Mouse (Mus musculus) CD8-positive naive resting alpha-beta T cell, adult 2 months (primary cell): ENCODE results near the gene Neurl2.
"Not testable (repeated sequence)": the region's sequence is repeated elsewhere in the genome, so short reads cannot be mapped to it uniquely, and the experiment has no call there.

Experiments
- DNase-seq, 2 experiments: peaks; one replicate each; pipeline ENCODE4 v3.0.0; 2022; ENCODE audit warnings: low read depth in 2 of 2, low spot score in 2 of 2

Gene Neurl2

DNA sequence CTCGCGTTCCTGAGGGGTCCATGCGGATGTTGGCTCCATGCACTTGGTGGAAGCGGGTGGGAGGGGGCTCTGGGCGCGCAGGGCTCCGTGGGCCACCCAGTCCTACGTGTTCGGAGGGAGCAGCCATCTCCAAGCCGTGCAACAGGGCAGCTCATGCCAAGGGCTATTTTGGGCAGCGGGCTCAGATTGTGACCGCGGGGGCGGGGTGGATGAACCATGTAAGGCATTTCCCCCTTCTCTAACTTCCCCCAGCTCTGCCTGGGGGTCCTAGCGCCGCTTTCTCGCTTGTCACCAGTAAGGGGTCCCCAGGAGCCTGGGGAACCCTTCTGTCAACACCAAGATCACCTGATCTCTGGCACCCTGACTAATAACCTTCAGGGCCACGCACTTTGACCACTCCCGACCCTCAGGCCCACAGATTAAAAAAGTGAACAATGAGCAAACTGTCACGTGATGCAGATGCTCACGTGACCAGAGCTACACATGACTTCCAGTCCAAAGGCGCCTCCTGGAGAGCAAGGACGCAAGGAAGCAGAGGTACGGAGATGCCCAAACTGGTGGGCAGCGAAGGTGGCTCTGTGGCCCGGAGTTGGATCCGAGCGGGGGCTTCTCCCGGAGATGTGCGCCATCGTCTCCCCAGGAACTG is at the start of gene Neurl2:
TSS of gene Neurl2 (minus strand) at position 143 of the 646 bp plus-strand sequence.
- peak; percentile 81 to 85 for DNase-seq

DNA sequence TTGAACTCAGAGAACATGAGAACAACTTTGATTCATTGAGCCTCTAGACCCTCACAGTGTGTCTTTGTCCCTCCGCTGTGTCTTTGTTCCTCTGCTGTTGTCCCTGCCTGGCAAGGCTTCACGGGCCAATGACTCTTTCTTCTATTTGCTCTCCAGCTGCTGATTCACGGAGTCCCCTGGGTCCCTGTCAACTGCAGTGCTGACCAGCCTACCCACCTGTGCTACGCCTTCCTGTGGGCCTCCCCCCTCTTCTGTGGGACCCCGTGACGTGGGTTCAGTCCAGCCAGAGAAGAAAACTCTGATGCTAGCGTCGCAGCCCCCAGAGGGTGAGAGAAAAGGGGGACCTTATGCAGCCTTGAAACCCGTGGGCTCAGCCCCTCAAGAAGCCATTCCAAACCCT is 49.4 kb upstream of the Neurl2 start:
- no peak for DNase-seq

DNA sequence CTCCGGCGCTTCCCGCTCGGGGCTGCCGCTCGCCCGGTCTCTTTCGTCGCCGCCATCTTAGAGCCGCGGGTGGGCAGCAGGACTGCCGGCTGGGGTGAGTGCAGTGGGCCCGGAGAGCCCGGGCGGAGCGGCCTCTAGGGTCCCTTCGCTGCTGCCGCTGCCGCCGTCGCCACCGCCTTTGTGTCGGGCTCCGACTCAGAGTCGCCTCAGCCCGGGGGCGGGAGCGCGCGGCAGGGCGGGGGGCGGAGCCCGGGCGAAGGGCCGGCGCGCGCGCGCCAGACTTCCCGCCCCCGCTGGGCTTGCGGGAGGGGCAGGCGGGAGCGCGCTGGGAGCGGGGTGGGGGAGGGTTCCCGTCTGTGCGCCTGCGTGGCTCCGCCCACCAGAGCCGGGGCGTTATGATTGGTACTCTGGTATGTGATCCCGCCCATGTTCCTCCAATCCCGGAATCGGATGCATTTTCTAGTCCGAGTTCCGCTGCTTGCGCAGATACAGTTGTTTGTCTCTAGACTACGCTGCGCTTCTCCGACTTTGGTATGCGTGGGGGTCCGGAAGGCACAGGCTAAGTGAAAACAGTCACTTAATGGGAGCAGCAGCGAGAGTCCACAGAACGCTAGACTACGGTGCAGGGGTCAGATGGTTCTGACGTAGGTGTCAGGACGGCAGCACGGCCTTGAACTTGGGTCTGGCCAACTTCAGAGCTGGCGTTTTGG is 46.5 kb upstream of the Neurl2 start:
- peak; percentile 94 for DNase-seq

DNA sequence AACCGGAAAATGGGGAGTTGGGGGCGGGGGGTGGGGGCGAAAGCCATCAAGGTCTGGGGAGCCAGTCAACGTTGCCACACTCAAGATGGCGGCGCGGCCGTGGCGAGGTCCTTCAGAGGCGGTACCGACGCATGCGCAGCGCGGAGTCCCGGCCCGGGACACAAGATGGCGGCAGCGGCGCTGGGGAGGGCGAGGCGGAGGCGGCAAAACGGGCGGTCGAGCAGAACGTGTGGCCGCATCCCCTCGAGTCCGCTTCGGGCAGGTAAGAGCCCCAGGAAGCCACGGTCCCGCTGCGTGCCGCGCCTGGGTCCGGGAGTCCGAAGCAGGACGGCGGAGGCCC is 45.9 kb upstream of the Neurl2 start, which contains the start of gene Pcif1:
TSS of gene Pcif1 (plus strand) at position 77 of the 340 bp plus-strand sequence.
- DNase-seq: peak; percentile 91 to 95

DNA sequence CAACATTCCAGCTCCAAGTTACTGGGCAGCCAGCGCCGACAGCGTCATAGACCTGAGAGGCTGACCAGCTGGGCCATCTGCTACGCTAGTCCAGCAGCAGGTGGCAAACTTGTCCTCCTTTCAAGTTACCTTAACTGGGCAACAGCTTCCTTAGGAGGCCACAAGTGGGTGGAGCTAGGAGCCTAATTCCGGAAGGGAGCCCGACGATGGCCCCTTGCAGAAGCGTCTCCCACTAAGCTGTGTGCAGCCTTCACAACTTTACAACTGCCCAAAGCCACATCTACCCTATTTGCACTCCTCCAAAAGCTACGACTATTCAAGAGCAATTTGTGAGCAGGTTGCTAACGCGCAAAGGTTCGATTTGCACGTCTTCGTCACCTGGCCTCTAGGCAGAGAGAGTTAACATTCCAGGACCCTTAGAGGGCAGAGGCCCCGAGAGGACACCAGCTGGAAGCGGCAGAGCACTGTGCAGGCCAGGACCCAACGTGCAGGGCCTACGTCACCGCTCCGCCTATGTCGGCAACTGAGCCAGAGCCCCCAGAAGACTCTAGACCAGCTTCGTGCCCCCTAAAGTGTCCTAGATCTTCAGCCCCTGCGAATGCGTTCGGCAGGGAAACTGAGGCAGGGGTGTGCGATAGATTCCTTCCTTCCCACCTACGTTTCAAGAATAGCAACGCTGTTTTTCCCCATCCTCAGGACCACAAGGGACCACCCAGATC is 45.4 kb upstream of the Neurl2 start:
- DNase-seq: peak; percentile 29 to 36

DNA sequence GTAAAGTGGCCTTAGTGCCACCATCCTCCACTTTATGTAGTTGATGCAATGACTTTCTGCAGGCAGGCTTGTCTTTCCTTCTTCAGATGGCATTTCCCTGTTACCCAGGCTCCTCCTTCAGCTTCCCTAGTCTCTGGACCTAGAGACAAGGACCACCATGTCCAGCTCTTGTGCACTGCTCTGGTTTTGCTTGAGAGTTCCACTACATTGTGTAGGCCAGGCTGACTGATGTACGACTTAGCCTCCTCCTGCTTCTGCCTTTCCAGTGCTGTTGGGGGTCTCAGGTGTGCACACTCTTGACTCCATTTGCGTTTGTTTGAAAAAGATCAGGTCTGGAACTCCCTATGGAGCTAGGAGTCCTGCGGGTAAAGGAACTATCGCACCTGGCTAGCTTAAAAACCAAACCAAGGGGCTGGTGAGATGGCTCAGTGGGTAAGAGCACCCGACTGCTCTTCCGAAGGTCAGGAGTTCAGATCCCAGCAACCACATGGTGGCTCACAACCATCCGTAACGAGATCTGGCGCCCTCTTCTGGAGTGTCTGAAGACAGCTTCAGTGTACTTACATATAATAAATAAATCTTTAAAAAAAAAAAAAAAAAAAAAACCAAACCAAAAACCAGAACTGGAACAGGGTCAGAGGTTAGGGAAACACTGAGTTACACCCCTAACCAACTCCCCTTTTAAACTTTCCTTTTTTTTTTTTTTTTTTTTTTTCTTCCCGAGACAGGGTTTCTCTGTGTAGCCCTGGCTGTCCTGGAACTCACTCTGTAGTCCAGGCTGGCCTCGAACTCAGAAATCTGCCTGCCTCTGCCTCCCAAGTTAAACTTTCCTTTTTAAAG is 44.3 kb upstream of the Neurl2 start:
- not testable (repeated sequence) for DNase-seq

DNA sequence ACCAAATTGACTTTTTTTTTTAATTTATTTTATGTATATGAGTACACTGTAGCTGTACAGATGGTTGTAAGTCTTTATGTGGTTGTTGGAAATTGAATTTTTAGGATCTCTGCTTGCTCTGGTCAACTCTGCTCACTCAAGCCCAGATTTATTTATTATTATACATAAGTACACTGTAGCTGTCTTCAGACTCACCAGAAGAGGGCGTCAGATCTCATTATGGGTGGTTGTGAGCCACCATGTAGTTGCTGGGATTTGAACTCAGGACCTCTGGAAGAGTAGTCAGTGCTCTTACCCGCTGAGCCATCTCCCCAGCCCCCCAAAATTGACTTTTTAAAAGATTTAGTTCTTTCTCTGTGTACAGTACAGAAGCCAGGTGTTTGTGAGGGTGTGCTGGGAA is 42.4 kb upstream of the Neurl2 start:
- DNase-seq: not testable (repeated sequence)

DNA sequence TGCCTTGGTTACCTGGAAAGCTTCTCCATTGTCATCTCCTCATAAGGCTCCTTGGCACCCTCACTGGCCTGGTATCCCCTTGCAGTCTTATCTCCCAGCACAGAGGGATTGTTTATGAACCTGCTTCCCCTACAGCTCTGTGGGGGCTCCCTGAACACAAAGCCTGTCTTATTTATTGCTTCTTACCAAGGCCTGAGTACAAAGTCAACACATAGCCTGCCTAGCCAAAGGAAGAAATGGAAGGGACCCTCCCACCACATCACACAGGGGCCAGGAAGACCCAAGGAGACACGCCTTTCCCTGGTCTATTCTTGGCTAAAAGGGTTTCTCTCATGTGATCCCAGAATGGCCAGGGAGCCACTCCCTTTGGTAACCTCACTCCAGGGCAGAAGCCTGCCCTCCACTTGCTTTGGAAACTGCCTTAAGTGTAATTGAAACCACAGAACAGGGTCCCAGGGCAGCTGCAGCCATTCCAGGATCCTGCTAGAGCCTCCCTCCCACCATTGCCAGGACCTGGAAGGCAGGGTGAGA is 41.0 kb upstream of the Neurl2 start:
- DNase-seq: no peak

DNA sequence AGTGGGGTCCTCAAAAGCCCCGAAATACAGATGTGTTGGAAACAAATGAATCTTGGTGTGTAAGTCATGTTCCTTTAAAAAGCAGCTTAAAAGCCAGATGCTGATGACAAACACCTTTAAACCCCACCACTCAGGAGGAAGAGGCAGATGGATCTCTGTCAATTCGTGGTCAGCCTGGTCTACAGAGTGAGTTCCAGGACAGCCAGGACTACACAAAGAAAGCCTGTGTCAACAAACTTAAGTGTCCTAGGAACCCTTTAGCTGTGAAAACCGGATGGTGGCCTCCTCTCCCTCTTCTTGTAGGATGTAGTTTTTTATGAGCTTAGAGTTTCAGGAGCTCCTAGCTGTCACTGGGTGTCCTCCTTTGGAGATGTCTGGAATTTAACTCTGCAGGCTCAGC is 40.4 kb upstream of the Neurl2 start:
- DNase-seq: no peak

DNA sequence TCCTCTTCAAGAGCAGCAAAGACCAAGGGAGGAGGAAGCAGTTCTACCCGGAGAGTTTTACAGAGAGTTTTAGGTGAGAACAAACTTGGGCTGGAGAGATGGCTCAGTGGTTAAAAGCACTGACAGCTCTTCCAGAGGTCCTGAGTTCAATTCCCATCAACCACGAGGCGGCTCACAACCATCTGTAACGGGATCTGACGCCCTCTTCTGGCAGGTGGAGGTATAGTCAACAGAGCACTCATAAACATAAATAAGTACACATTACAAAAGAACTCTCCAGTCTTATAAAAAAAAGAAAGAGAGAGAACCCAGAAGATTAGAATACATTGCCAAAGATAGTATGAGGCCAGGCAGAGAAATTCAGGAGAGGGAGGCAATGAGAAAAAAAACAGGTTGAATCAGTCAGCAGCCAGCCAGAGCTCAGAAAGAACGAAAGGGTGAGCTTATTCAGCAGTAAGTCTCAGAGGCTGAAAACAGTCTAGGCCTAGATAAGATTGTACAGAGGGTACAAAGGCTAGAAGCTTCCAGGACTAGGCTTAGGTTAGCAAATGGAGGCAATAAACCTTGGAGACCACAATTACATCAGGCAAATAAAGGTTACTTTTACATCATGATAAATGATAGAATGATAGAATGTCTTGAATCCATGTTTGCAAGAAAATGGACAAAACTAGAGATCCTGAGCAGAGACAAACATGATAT is 38.5 kb upstream of the Neurl2 start:
- no peak for DNase-seq

DNA sequence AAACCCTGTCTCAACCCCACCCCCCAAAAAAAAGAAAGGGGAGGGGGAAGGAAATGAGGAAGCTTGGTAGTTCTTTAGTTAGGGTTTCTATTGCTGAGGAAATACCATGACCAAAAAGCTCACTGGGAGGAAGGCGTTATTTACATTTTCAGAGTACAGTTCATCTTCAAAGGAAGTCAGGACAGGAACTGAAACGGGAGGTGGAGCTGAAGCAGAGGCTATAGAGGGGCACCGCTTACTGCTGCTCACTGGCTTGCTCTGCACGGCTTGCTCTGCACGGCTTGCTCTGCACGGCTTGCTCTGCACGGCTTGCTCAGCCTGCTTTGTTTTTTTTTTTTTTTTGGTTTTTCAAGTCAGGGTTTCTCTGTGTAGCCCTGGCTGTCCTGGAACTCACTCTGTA is 35.2 kb upstream of the Neurl2 start:
- no peak for DNase-seq

DNA sequence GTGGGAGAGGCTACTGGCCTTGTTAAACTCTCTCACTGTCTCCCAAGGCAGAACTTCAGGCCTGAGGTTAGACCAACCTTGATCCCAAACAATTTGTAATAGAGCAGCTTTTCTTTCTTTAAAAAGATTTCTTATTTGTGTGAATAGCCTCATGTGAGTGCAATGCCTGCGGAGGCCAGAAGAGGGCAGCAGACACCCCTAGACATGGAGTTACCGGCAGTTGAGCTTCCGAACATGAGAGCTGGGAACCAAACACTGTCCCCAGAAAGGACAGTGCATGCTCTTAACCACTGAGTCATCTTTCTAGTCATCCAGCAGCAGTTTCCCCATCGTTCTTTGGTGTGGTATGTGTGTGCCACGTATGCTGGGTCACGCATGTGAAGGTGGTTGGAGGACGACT is 34.3 kb upstream of the Neurl2 start:
- DNase-seq: no peak

DNA sequence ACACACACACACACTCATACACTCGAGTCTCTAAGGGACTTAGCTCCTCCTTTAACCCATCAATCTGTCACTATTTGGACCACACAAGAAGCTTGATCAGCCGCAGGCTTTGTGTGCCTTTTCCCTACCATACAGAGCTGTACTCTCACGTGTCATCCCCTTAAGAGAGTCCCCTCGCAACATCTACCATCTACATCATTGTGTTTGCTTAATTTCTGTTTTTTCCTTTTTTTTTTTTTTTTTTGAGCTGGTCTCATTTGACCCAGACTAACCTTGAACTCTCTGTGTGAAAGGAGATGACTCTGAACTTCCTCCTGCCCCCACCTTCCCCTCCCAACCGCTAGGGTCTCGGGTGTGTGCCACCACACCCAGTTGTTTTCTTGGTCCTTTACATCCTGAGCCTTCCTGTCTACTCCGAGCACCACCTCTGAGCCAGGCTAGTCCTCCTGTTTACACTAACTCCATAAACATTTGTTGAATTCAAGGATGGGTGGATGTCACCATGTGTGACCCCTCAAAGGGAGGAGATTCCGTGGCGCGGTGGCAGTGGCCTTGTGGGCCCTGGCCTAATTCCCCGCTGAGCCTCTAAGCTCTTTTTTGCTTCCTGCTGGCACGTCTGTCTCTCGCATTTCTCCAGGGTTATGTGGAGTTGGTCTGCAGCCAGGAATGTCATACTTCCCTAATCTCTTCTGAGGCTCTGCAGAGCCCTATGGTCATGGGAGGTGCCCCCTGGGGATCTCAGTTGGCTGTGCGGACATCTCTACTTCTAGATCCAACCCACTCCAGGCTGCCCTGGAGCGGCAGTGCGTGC is 33.7 kb upstream of the Neurl2 start:
- peak; percentile 21 to 44 for DNase-seq

DNA sequence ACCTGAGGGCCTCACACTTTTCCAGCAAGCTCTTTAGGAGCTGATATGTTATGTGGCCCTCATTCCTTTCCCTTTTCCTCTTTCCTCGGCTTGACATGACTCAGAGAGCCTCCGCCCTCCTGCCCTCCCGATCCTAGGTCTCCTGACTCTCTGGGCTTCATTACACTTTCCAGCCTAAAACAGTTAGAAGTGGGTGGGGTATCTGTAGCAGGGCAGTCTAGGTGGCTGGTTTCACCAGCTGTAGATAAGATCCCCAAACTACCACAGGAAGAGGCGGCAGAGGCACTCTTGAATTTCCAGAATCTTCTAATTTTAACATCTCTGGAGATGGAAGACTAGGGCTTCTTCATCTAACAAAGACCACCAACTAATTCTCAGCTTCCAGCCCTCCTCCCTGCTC is 31.3 kb upstream of the Neurl2 start:
- DNase-seq: no peak

DNA sequence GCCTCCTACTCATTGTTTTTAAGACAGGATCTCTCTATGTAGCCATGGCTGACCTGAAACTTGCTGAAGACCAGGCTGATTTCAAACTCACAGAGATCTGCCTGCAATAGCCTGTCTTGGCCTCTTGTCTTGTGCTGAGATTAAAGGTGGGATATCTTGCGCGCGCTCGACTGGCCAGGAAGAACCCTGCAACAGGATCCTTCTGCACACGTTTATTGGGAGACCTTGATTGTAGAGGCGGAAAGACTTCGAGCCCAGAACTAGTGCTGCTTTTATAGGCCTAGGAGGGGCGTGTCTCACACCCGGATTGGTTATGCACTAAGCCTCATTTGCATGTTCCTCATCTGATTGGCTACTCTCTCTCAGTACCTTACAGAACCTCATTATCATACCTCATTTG is 30.2 kb upstream of the Neurl2 start:
- DNase-seq: not testable (repeated sequence)

DNA sequence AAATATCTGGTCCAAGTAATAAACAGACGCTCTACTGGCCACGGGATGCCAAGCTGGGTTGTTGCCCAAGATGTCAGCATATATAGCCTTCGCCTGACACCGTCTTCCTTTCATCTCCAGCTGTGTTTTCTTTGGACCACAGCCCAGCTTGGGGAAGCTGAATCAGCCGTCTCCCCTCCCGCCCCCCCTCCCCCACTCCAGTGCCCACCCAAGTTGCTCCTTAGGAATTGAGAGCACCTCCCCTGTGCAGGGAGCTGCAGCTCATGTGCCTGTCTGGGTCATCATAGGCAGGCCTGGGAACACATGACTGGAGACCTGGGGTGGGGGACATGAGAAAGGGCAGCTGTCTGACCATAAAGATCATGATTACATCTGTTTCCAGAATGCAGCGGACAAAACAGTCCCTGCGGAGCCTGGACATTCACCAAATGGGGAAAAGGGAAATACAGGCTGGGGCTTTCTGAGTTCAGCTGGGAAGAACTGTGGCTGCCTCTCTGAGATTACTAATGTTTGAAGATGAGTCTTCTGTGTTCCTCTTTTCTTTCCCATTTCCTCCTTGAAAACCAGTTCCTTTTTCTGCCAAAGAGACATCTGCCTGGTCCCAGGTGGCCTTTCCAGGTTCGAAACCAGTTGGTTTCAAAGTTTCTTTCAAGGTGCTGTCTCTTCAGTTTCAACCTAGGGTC is 29.1 kb upstream of the Neurl2 start:
- no peak for DNase-seq

DNA sequence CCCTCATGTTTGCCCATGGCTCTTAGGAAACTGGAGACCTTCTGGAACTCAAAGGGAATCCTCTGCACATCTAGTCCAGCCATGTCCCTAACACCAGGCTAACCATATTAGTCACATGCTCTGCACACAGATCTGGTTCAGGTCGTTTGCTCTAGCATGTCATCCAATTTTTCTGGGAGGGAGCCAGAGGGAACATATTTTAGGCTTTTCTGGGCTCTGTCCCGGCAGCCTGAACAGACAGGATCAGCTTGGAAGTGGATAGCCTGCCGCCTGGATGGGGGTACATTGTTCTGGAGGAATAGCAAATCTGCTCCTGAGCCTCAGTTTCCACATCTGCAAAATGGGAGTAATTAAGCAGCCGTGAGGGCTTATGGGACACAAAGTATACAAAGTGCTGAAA is 27.8 kb upstream of the Neurl2 start:
- no peak for DNase-seq

DNA sequence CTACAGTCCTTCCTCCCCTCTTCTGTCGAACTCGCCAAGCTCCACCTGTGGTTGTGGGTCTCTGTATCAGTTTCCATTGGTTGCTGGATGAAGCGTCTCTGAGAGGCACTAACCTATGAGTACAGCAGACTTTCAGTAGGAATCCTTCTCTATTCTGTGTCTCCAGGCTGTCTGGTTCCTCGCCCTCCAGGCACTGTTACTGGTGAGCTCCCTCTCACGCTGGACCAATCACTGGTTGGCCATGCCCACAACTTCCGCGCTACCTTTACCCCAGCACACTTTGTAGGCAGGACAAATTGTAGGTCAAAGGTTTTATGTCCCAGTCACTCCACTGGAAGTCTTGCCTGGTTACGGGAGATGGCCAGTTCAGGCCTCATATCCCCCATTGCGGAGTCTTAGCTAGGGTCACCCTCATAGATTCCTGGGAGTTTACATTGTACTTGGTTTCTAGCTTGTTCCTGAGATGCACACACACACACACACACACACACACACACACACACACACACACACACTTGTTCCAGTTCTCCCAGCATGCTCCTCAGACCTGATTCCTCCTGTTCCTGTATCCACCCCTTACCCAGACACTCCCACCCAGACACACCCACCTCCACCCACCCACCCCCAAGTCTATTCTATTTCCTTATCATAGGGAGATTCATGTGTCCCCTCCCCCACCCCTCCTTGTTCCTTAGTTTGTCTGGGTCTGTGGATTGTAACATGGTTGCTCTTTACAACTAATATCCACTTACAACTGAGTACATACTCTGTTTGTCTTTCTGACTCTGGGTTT is 26.6 kb upstream of the Neurl2 start:
- no peak for DNase-seq
